Mouse (Mus musculus) neutrophil, adult 5-6 weeks (primary cell): ENCODE results near the gene Sprr2b. TPM values are rescaled to one million over a fixed set of nuclear protein-coding genes. Genes with fewer than 3 reads are reported as not detected.
A peak's percentile ranks its signal among the peaks of the same experiment; 100 is the strongest.
"Not testable (repeated sequence)": the region's sequence is repeated elsewhere in the genome, so short reads cannot be mapped to it uniquely, and the experiment has no call there.

Source experiments
- ATAC-seq: fragments of 151-379, 151-347 bp; 2 replicates; pipeline ENCODE4 v1.8.0; 2017; ENCODE audit warnings: mild to moderate bottlenecking, moderate TSS enrichment; ENCODE audit not compliant: insufficient number of reproducible peaks, poor library complexity, low FRiP score, severe bottlenecking; ENCODE audit errors: extremely low read depth
- total RNA-seq: library from RNA; stranded (forward); fragments of 200-1000 nt; gene quantifications from 2 replicates; pipeline ENCODE4 v1.2.3, GENCODE M21; 2017

Sprr2b gene
- total RNA-seq = not detected in 2 replicates

DNA sequence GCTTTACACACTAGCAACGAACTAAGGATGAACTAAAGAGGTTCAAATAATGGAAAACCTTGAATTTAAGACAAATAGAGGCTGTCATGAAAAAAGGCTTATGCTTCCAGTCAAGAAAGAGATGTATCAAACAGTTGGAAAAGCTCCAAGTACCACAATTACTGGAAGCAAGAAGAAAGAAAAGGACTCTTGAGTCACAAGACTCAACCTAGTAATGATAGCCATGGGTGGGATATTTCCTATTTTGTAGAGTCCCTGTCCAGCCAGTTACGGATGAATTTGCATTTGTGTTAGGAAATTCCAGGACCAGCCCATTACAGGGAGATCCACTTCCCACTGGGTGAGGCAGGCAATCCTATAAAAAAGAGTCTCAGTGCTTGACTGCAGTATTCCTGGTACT is at the start of gene Sprr2b:
Gene Sprr2b, plus strand, starts transcription at position 301 of the 400 bp plus-strand sequence.
- ATAC-seq = no peak

DNA sequence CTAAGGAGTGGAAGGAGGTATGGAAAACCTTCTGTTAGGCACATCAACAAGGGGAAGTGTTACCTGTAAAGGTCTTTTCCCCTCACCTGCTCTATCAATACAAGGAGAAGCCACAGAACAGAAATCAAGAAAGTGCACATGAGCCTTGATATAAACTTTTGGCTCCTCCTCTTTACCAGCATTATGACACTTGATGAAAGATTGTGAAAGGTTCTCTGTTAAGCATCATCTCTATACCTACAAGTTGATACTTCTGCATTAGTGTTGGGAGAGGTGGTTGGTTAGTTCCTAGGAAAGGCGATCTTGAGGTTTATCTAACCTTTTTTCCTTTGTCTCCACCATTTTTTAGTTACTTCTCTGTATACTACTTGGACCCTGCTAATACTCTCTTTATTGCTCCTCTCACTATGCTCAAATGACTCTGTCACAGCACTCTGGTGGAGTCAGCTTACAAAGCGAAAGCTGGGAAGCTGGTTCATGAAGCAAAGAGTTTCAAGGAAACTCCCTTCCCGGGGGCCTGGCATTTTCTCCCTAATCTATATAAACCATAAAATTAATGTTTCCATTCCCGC is 44.9 kb upstream of the Sprr2b start:
- ATAC-seq = peak; percentile 22; the same call in 1 of the 2 replicates

DNA sequence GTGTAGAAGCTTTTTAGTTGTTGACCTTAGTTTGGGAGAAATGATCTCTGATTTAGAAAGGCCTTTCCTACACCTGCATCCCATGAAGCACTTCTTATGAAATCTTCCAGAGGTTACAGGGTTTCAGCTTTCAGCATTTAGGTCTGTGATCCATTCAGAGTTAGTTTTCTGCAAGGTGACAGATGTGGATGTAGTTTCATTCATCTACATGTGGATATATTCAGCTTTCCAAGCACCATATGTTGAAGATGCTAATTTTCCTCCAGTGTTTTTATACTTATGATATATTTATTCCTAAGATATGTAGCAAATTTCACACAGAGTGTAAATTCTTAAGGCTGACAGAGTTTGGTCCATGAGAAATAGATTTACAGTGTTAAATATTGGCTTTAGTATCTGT is 42.9 kb upstream of the Sprr2b start:
- ATAC-seq = not testable (repeated sequence)

DNA sequence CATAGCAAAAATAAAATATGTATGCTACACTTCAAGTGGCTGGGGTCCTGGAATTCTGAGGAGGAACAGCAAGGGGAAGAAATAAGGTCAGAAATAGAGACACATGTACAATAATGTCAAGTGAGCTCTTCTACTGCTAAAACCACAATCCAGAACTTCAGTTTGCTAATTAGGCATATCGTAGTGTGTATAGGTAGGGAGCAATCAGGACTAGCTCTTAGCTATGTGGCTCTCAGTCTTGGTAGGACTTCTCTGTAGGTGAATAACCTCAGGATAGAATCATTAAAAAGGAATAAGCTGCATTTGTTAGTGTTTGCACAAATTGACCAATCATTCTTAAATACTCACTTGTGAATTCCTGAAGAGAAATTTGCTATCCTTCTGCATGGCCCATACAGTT is 42.4 kb upstream of the Sprr2b start:
- not testable (repeated sequence) for ATAC-seq

DNA sequence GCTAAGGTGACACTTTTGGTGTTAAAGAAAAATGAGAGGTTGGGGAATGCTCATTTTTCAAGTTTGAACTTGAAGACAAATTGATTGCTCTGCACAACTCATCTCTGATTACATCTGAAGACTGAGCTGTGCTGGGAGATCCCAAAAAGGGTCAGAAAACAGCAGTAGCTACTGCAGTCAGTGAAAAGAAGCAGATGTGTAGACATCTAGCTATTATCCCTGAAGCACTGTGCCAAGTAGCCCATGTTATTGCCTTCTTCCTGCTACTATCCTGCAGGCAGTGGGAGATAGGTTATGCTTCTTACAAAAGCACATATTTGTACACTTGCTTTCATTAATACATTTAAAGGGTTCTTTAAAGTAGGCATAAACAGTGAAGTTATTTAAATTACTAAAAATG is 36.8 kb upstream of the Sprr2b start:
- not testable (repeated sequence) for ATAC-seq

DNA sequence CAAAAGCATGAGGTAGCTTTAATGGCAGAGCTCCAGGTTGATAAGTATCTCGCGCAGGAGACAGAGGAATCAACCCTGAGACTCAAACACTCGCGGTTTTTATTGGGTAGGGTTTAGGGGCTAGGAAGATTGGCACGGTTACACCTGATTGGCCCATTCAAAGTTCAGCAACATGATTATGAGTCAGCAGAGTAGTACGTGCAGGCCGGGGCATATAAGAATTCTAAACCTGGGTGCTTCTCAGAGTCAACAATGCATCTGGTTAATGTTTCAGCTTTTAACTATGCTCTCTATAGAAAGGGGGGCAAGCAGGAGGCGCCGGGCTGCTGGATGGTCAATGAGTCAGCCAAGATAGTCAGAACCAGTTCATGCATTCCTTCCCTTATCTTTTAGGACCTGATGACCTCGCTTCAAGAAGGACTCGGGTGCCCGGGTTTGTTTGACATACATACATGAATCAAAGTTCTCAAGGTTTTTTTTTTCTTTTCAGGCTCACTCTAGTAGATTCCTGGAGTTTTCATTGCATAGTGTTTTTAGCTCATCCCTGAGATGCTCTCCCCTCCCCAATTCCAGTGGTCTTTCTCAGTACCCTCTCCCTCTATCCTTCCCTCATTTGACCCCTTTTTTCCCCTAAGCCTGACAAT is 35.3 kb upstream of the Sprr2b start:
- ATAC-seq = not testable (repeated sequence)

DNA sequence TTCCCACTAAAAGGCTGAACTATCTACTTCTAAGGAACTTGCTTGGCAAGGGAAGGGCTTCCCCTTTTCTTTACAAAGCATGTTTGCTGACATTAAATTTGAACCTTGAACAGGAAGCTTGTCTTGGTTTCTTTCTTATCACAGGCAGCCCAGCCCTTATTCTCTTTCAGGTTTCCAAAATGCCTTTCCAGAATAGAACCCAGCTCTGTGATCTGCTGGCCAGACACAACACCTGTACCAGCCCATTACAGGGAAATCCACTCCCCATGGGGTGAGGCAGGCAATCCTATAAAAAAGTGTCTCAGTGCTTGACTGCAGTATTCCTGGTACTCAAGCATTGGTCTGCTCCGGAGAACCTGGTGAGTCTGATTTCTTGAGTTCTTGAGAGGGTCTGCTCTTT is 31.3 kb upstream of the Sprr2b start, which contains the start of gene Sprr2a3:
Gene Sprr2a3, plus strand, starts transcription at position 317 of the 400 bp plus-strand sequence.
- not testable (repeated sequence) for ATAC-seq

DNA sequence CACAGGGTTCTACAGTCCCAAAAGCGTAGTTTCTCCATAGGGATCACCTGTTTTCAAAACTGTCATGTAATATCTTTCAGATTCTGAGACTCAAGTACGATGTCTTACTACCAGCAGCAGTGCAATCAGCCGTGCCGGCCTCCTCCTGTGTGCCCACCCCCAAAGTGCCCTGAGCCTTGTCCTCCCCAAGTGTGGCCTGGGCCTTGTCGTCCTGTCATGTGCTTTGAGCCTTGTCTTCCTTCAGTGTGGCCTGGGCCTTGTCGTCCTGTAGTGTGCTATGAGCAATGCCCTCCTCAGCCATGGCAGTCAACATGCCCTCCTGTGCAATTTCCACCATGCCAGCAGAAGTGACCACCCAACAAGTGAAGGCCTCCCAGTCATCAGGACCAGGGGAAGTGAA is 27.9 kb upstream of the Sprr2b start:
- ATAC-seq = peak; percentile 14; the same call in 1 of the 2 replicates

DNA sequence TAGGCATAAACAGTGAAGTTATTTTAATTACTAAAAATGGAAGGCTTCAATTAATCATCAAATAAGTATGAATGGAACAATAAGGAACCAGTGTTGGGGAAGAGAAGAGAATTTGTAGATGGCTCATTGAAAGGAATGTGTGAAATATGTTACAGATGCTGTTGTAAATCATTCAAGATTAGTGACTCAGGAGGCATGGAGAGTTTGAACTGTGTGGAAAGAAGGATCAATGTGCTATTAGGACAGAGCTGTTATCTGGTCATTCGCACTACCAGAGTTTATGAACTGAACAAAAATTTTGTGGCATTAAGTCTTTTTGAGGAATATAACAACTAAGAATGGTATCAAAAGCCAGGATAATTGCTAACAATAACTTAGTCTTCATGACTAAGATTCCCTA is 9.0 kb upstream of the Sprr2b start:
- ATAC-seq = no peak

DNA sequence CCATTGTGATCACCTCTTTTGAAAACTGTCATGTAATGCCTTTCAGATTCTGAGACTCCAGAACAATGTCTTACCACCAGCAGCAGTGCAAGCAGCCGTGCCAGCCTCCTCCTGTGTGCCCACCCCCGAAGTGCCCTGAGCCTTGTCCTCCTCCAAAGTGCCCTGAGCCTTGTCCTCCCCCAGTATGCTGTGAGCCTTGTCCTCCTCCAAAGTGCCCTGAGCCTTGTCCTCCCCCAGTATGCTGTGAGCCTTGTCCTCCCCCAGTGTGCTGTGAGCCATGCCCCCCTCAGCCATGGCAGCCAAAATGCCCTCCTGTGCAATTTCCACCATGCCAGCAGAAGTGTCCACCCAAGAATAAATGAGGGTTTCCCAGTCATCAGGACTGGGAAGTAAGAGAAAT is 964 bp downstream of the Sprr2b start:
- no peak for ATAC-seq

DNA sequence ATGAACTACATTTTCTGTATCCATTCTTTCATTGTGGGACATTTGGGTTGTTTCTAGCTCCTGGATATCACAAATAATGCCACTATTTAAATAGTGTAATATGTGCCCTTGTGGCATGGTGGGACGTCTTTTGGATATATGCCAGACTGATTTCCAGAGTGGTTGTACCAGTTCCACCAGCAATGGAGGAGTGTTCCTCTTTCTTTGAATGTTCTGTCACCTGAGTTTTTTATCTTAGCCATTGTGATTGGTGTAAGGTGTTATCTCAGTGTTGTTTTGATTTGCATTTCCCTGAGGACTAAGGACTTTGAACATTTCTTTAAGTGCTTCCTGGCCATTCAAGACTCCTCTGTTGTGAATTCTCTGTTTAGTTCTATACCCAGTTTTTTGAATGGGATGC is 19.9 kb downstream of the Sprr2b start:
- no peak for ATAC-seq

DNA sequence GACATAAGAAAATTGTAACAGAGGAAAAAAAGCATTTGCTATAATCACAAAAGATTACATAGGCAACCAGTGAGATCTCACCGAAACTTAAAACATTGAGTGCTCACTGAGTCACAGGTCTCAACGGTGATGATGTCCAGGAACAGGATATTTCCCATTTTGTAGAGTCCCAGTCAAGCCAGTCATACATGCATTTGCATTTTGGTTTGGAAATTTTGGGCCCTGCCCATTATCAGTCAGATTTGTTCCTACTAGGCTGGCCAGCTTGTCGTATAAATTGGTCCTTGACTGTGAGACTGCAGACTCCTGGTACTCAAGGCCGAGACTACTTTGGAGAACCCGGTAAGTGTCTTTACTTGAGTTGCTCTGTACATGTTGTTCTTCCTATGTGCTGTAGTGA is 22.4 kb downstream of the Sprr2b start, which contains the start of gene Sprr2d:
Gene Sprr2d, plus strand, starts transcription at position 301 of the 400 bp plus-strand sequence.
- ATAC-seq = no peak

DNA sequence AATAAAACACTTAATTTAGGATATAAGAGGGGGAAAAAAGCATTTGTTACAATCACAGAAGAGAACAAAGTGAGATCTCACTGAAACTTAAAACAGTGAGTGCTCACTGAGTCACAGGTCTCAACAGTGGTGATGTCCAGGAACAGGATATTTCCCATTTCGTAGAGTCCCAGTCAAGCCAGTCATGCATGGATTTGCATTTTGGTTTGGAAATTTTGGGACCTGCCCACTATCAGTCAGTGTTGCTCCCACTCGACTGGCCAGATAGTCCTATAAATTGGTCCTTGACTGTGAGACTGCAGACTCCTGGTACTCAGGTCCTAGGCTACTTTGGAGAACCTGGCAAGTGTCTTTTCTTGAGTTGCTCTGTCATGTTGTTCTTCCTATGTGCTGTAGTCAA is 35.4 kb downstream of the Sprr2b start, which contains the start of gene Sprr2e:
Gene Sprr2e, plus strand, starts transcription at position 301 of the 400 bp plus-strand sequence.
- no peak for ATAC-seq

DNA sequence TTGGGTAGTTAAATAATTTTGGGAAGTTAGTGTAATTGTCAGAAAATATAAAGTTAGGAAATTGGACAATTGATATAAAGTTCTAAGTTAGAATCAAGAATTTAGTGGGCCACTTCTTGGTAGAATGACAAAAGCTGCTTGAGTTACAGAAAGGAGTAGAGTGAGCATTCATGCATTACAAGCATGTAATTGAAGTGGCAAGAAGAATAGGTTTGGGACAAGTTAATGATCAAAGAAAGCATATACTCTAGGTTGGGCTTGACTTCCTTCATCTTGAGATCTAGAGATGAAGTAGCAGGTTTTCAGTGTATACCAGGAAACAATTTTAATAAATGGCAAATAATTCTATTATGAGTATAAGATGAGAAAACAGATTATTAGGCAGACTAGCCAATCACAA is 45.2 kb downstream of the Sprr2b start:
- no peak for ATAC-seq

DNA sequence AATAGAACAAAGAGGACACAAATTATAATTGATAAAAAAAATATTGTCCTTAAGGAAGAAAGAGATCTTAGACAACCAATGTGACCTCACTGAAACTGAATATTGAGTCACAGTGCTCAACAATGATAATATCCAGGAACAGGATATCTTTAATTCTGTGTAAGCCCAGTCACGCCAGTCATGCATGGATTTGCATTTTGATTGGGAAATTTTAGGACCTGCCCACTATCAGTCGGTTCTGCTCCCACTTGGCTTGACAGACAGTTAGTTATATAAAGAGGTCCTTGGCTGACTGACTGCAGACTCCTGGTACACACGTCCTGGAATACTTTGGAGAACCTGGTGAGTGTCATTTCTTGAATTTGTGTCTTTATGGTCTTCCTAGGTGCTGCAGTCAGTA is 48.5 kb downstream of the Sprr2b start, which contains the start of gene Sprr2f:
Gene Sprr2f, plus strand, starts transcription at position 301 of the 400 bp plus-strand sequence.
- ATAC-seq = no peak

Other genes with a start within 250 kb of the Sprr2b start
- gene Lor, start 233.5 kb upstream of the Sprr2b start, total RNA-seq = not detected in 2 replicates
- gene Prr9, start 192.7 kb upstream of the Sprr2b start, total RNA-seq = not detected in 2 replicates
- gene Lelp1, start 173.9 kb upstream of the Sprr2b start, total RNA-seq = not detected in 2 replicates
- gene Sprr2a1, start 100.8 kb upstream of the Sprr2b start, total RNA-seq = not detected in 2 replicates
- 0.12 TPM in 1 of 2 replicates, not detected in the other for gene Sprr2a2, start 100.7 kb upstream of the Sprr2b start, total RNA-seq
- gene Sprr2a3, start 31.2 kb upstream of the Sprr2b start, total RNA-seq = not detected in 2 replicates
- not detected in 2 replicates for gene Sprr2d, start 22.5 kb downstream of the Sprr2b start, total RNA-seq
- not detected in 2 replicates for gene Sprr2e, start 35.5 kb downstream of the Sprr2b start, total RNA-seq
- not detected in 2 replicates for gene Sprr2f, start 48.6 kb downstream of the Sprr2b start, total RNA-seq
- gene Sprr2h, start 69.1 kb downstream of the Sprr2b start, total RNA-seq = not detected in 2 replicates
- gene Sprr2i, start 91.4 kb downstream of the Sprr2b start, total RNA-seq = not detected in 2 replicates
- not detected in 2 replicates for gene Sprr2j-ps, start 101.5 kb downstream of the Sprr2b start, total RNA-seq
- 2.1 and 3.1 TPM in 2 replicates for gene Gm9774, start 112.8 kb downstream of the Sprr2b start, total RNA-seq
- gene Sprr2k, start 116.0 kb downstream of the Sprr2b start, total RNA-seq = not detected in 2 replicates
- gene Sprr1b, start 122.2 kb downstream of the Sprr2b start, total RNA-seq = not detected in 2 replicates
- not detected in 2 replicates for gene Sprr3, start 142.1 kb downstream of the Sprr2b start, total RNA-seq
- gene Sprr1a, start 169.3 kb downstream of the Sprr2b start, total RNA-seq = not detected in 2 replicates
- not detected in 2 replicates for gene Sprr4, start 183.9 kb downstream of the Sprr2b start, total RNA-seq
- 0.98 TPM in 1 of 2 replicates, not detected in the other for gene 2310046K23Rik, start 217.9 kb downstream of the Sprr2b start, total RNA-seq